Mouse (Mus musculus): Measurements from ENCODE around the gene 4933428G20Rik.

Gene 4933428G20Rik

DNA sequence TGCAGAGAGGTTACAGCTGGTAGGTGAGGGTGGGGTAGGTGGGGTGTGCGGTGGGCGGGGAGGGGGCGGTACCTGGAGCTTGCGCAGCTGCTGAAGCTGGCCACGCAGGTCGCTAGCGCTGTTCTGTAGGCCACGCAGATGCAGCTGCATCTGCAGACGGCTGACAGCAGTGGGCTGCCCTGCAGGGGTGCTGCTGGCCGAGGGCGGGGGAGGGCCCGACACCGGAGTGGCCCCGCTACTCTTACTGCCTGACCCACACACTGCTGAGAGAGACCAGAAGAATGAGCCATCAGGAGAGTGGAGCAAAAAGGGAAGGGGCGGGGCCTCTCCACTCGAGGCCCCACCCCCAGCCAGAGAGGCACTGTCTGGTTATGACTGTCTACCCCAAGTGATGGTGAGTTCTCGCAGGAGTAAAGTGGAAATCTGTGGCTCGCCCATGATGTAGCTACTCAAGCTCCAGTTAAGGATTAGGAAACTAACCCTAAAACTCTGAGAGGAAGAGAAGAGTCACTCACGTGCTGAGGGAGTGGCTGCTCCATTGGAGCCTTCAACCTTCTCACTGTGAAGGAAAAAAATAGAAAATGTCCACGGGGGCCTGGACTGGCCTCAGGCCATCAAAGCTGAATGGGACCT, 32.9 kb upstream of the 4933428G20Rik start:
- peak; percentile 57 for DNase-seq (ENCODE audit: low read depth)

- no peak for DNase-seq (ENCODE audit: low read depth)
Observed at GRCm38 (mm10) chr11:97532354-97532753, 32.2 kb upstream of the 4933428G20Rik start.

DNA sequence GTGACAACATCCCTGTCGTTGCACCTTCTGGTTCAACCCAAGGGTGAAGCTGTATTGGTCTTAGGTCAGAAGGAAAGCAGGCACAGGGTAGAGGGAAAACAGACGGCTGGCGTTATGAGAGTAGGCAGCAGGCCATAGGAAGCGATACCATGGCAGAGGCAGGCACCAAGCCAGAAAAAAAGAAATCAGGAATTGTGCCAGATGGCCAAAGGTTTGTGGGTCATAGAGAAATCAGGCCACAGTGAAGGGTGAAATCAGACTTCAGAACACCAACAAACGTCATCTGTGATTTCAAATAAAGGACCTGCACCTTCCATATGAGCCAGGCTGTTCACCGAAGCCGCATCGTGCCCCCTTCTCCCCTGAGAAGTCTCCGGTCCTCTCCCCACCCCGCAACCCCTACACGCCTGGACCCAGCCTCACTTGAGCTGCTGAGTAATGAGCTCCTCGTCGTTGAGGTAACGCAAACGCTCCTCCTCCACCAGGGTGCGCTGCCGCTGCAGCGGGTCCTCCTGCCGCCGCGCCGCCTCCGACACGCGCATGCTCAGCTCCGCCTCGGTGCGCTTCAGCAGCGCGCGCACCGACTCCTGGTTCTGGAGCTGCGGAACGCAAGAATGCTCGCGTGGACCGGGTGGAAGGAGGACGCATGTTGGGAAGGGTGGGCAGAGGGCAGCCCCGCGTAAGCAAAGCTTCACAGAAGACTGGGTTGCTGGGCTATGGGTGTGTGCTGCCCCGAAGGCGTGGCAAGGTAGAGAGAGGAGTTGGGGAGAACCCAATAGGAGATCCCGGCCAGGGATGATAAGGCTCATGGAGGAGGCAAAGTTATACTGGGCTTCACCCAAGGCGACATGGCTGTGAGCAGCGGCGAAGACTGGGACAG, 31.5 kb upstream of the 4933428G20Rik start:
- DNase-seq (ENCODE audit: low read depth), result peak; percentile 83

- DNase-seq (ENCODE audit: low read depth), result no peak
Observed at GRCm38 (mm10) chr11:97530961-97531360, 30.8 kb upstream of the 4933428G20Rik start.

GRCm38 (mm10) chr11:97530069-97530468, 29.9 kb upstream of the 4933428G20Rik start:
- DNase-seq (ENCODE audit: low read depth), result no peak

GRCm38 (mm10) chr11:97528282-97528808, 28.2 kb upstream of the 4933428G20Rik start:
- no peak for DNase-seq (ENCODE audit: low read depth)

DNA sequence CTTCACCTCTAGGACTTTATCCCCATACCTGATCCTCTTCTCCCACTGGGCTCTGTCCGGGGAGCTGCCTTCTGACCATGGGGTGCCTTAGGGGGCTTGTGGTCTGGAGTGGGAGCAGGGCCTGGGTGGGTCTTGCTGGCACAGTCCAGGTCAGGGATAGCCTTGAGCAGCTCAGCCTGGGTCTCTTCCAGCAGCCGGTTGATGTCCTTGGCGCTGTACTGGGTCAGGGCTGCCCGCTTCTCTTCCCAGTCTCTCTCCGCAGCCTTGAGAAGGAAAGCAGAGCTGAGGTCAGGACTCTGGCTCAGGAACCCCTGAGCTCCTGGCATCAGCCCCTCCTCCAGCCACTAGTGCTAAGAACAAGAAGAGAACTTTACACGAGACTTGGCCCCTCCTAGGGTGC, 25.2 kb upstream of the 4933428G20Rik start:
- no peak for DNase-seq (ENCODE audit: low read depth)

- no peak for DNase-seq (ENCODE audit: low read depth)
Observed at GRCm38 (mm10) chr11:97524306-97524705, 24.2 kb upstream of the 4933428G20Rik start.

DNA sequence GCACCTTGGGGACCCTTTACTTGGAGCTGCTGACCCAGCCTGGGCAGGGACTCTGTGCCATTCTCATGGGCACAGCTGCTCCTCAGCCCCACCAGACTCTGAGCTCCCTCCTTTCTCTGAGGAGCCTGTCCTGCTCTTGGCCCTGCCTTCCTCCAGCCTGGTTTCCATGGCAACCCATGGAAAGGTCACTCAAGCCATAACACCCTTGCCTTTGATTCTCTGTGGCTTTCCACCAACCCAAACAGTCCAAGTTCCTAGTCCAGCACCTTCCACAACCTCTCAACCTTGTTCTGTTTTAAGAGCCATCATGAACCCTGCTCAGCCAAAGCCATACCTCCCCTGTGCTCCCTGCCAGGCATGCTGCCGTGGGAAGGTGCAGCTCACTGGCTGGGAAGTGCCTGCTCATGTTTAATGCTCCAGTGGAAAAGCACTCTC, 23.7 kb upstream of the 4933428G20Rik start:
- no peak for DNase-seq (ENCODE audit: low read depth)

DNA sequence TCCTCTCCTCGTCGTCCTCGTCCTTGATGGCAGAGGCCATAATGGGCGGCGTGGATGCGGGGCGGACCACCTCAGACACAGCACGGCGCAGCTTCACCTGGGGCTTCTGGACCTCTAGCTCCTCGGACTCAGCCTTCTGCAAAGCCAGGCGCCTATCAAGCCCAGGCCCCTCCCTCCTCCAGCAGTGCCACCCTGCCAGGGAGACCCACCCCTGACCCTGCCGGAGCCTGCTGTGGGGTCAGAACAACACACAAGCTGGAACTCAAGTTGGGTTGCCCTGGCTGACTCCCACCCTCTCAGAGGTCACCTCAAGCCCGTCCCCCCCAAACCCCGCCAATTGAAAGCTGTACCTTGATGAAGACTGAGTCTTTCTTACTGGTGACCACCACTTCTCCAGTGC, 23.0 kb upstream of the 4933428G20Rik start:
- no peak for DNase-seq (ENCODE audit: low read depth)

GRCm38 (mm10) chr11:97521741-97522474, 21.8 kb upstream of the 4933428G20Rik start:
- no peak for DNase-seq (ENCODE audit: low read depth)

- no peak for DNase-seq (ENCODE audit: low read depth)
Observed at GRCm38 (mm10) chr11:97520541-97520940, 20.4 kb upstream of the 4933428G20Rik start.

GRCm38 (mm10) chr11:97513066-97513465, 12.9 kb upstream of the 4933428G20Rik start:
- DNase-seq (ENCODE audit: low read depth), result no peak

GRCm38 (mm10) chr11:97512511-97512910, 12.4 kb upstream of the 4933428G20Rik start:
- no peak for DNase-seq (ENCODE audit: low read depth)

DNA sequence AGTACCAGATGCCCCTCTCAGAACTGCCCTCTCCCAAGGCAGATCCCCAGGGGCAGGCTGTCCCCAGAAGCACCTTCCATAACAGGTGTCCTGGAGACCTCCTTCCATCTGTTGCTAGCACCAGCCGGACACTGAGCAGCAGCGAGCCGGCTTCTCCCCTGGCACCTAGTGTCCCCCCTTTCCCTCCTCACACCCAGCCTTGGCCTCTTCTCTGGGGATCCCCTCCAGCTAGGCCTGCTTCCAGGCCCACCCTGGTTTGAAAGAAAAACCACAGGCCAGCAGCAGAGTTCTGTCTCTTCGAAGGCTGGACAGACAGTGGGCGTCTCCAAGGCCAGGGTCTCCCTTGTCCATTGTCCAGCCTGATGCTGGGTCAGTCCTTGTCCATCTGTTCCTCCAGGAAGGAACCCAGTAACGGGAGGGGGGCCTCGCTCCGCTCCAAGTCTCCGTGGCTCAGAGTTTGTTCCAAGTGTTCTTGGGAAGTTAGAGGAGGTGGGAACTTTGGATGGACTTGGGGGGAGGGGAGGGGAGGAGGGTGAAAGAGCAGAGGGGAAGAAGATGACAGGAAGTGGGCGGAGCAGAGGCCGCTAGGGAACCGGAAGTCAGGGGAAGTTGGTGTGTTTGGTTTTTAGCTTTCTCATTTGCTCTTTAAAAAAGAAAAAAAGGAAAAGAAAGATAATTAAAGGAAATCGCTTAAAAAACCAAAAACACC, 11.7 kb upstream of the 4933428G20Rik start:
- no peak for DNase-seq (ENCODE audit: low read depth)

- DNase-seq (ENCODE audit: low read depth), result peak; percentile 54
Observed at GRCm38 (mm10) chr11:97510966-97511660, 11.0 kb upstream of the 4933428G20Rik start.

GRCm38 (mm10) chr11:97509715-97510485, 9.8 kb upstream of the 4933428G20Rik start:
- DNase-seq (ENCODE audit: low read depth), result no peak

DNA sequence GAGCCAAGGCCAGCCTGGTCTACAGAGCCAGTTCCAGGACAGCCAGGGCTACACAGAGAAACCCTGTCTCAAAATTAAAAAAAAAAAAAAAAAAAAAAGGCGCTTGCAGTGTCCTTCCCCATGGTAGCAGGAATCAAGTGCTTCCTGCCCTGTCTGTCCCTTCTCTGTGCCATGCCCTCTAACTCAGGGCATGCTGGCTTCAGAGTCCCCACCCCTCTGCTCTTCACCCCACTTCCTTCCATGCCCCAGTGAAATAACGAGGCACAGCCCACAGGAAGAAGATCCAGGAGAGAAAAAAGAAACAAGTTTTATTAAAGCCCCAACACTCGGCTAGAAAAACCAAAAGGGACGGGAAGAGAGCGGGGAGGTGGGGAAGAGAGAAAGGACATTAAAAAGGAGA, 8.9 kb upstream of the 4933428G20Rik start:
- no peak for DNase-seq (ENCODE audit: low read depth)

DNA sequence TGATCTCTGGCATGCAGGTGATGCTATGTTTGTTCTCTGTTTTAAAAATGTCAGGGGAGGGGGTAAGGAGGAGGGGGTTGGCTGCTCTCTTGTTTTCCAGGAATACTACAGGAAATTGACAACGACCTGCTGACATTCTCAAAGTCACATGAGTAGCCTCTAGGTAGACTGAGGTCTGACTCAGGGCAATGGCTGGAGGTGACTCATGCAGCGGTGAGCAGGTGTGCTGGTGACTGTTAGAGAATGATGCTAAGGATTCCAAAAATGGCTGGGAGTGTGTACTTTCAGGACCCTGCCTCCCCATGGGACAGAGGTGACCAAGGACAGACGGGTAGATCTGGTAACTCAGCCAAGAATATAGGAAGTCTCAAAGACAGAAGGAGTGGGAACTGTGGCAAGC, 8.1 kb upstream of the 4933428G20Rik start:
- DNase-seq (ENCODE audit: low read depth), result no peak

GRCm38 (mm10) chr11:97506331-97506730, 6.2 kb upstream of the 4933428G20Rik start:
- no peak for DNase-seq (ENCODE audit: low read depth)
